Mouse (Mus musculus) heart, adult 2 months (tissue): ENCODE measurements at regions not wholly inside any gene's neighbourhood (a gene's known extent, or its start where the extent isn't known, plus 50 kb on each side); places are given as distances from the start of the nearest gene placed in this dataset.

ENCODE experiments used
- CTCF ChIP-seq: fragments of 200-600 bp; IDR thresholded peaks from 2 replicates; pipeline ENCODE4 v1.8.1; 2022; ENCODE audit warnings: antibody characterized with exemption, mild to moderate bottlenecking, moderate library complexity
- POLR2A ChIP-seq: fragments of 200-500 bp; IDR thresholded peaks from 2 replicates; pipeline ENCODE4 v1.6.1; 2011; ENCODE audit warnings: mild to moderate bottlenecking, low read depth, low read length, control low read depth; ENCODE audit not compliant: insufficient read depth

GRCm38 (mm10) chr2:128345557-128345956 lies 219.7 kb downstream of the Bcl2l11 start:
- TF ChIP-seq POLR2A (no peak), CTCF (no peak)
